Mouse (Mus musculus): ENCODE data around the gene Iffo2.

The Iffo2 gene

GRCm38 (mm10) chr4:139606732-139607131 lies 76.4 kb downstream of the Iffo2 start:
- no peak for ATAC-seq (ENCODE audit: low TSS enrichment)

- no peak for ATAC-seq (ENCODE audit: low TSS enrichment)
Measured at GRCm38 (mm10) chr4:139608975-139609374, 78.6 kb downstream of the Iffo2 start.

GRCm38 (mm10) chr4:139610954-139611353 lies 80.6 kb downstream of the Iffo2 start:
- no peak for ATAC-seq (ENCODE audit: low TSS enrichment)

- no peak for ATAC-seq (ENCODE audit: low TSS enrichment)
Measured at GRCm38 (mm10) chr4:139611542-139611953, 81.2 kb downstream of the Iffo2 start.

- ATAC-seq (ENCODE audit: low TSS enrichment) = no peak
Measured at GRCm38 (mm10) chr4:139614524-139615260, 84.3 kb downstream of the Iffo2 start.

- no peak for ATAC-seq (ENCODE audit: low TSS enrichment)
Measured at GRCm38 (mm10) chr4:139616276-139617000, 86.1 kb downstream of the Iffo2 start.

- ATAC-seq (ENCODE audit: low TSS enrichment) = no peak
Measured at GRCm38 (mm10) chr4:139617001-139617364, 86.6 kb downstream of the Iffo2 start.

GRCm38 (mm10) chr4:139619765-139620164 lies 89.4 kb downstream of the Iffo2 start:
- ATAC-seq (ENCODE audit: low TSS enrichment) = no peak

GRCm38 (mm10) chr4:139622373-139623282 lies 92.3 kb downstream of the Iffo2 start, which contains the start of gene Aldh4a1:
Aldh4a1 (plus strand) TSS chr4:139622866.
- ATAC-seq (ENCODE audit: low TSS enrichment) = peak; percentile 99

- no peak for ATAC-seq (ENCODE audit: low TSS enrichment)
Measured at GRCm38 (mm10) chr4:139623434-139624115, 93.2 kb downstream of the Iffo2 start.

- no peak for ATAC-seq (ENCODE audit: low TSS enrichment)
Measured at GRCm38 (mm10) chr4:139624116-139624489, 93.8 kb downstream of the Iffo2 start.

GRCm38 (mm10) chr4:139624706-139625105 lies 94.4 kb downstream of the Iffo2 start:
- ATAC-seq (ENCODE audit: low TSS enrichment) = no peak

- no peak for ATAC-seq (ENCODE audit: low TSS enrichment)
Measured at GRCm38 (mm10) chr4:139627361-139627760, 97.0 kb downstream of the Iffo2 start.

- ATAC-seq (ENCODE audit: low TSS enrichment) = no peak
Measured at GRCm38 (mm10) chr4:139630171-139630570, 99.8 kb downstream of the Iffo2 start.

GRCm38 (mm10) chr4:139631141-139631540 lies 100.8 kb downstream of the Iffo2 start:
- no peak for ATAC-seq (ENCODE audit: low TSS enrichment)

GRCm38 (mm10) chr4:139631569-139632253 lies 101.4 kb downstream of the Iffo2 start:
- no peak for ATAC-seq (ENCODE audit: low TSS enrichment)

GRCm38 (mm10) chr4:139632254-139632580 lies 101.9 kb downstream of the Iffo2 start:
- ATAC-seq (ENCODE audit: low TSS enrichment) = no peak

GRCm38 (mm10) chr4:139636373-139636772 lies 106.0 kb downstream of the Iffo2 start:
- ATAC-seq (ENCODE audit: low TSS enrichment) = no peak

- no peak for ATAC-seq (ENCODE audit: low TSS enrichment)
Measured at GRCm38 (mm10) chr4:139637847-139638246, 107.5 kb downstream of the Iffo2 start.

GRCm38 (mm10) chr4:139638356-139638755 lies 108.0 kb downstream of the Iffo2 start:
- ATAC-seq (ENCODE audit: low TSS enrichment) = no peak

- no peak for ATAC-seq (ENCODE audit: low TSS enrichment)
Measured at GRCm38 (mm10) chr4:139639801-139640200, 109.5 kb downstream of the Iffo2 start.

All from frontal cortex, adult (tissue).